Mouse (Mus musculus): Measurements from ENCODE around the gene Cep95. TPM values are rescaled to one million over a fixed set of nuclear protein-coding genes. Genes with fewer than 3 reads are reported as not detected.

The Cep95 gene
- total and polyA plus RNA-seq, 2 experiments = 1.2 to 8.4 TPM

DNA sequence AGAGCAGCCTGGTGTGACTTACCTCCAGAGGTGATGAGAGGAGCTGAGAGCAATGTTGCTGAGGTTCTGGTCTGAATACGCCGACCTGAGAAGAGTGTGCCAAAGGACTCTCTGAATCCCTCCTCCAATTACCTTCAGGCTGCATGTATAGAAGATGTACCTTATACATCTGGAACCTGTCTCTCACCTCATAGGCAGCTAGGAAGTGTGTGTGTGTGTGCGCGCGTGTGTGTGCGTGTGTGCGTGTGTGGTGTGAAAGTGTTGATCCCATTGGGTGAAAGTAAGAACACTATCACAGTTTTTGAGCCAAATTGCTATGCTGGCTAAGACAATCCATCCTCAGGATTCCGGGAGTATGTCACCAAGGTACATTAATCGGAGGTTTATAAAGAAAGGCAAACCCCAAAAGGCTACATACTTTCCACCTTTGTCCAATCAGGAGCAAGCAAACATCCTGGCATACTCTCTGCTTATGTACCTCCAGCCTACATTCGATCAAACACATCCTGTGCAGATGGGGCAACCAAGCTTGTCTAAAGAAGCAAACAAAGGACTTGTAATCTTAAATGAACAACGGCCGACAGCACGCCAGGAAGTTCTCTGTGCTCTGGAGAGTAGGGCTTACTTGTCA, 38.8 kb upstream of the Cep95 start, which contains the start of gene Pecam1:
Gene Pecam1 (minus strand): TSS at position 508 of the 631 bp plus-strand sequence.
- Histone ChIP-seq H3K27me3 (ENCODE audit: control insufficient read depth, insufficient read depth, low read length) (no peaks in the 10 kb centered on the region; the same call in 1 of the 2 replicates), H3K36me3 (ENCODE audit: control insufficient read depth, insufficient read depth, low read length) (no peaks in the 10 kb centered on the region), H3K9ac (ENCODE audit: low read depth, low read length) (no peak within 1 kb of the TSS), H3K79me2 (ENCODE audit: control insufficient read depth, insufficient read depth, low read length) (no peaks in the 10 kb centered on the region), H3K4me3 (ENCODE audit: insufficient read depth, low read depth, low read length) (no peak within 1 kb of the TSS), H3K27ac (replicated peaks; ENCODE audit: insufficient read depth, low read depth, low read length) (peak within 1 kb of the TSS; percentile 53; the same call in 1 of the 2 replicates), H3K4me1 (ENCODE audit: control insufficient read depth, insufficient read depth, low read length) (peaks cover 2% of the 10 kb centered on the region; the same call in 1 of the 2 replicates)
- DNase-seq (ENCODE audit: extremely low read depth, low read depth, low spot score) = no peak
- 59% methylated on average over 13 of the region's 13 CpGs for WGBS
- TF ChIP-seq POLR2A (IDR thresholded peaks at IDR 0.05; ENCODE audit: extremely low read depth, insufficient read depth, low read length) (no peak), CTCF (IDR thresholded peaks at IDR 0.05; ENCODE audit: low read depth, low read length) (no peak)

DNA sequence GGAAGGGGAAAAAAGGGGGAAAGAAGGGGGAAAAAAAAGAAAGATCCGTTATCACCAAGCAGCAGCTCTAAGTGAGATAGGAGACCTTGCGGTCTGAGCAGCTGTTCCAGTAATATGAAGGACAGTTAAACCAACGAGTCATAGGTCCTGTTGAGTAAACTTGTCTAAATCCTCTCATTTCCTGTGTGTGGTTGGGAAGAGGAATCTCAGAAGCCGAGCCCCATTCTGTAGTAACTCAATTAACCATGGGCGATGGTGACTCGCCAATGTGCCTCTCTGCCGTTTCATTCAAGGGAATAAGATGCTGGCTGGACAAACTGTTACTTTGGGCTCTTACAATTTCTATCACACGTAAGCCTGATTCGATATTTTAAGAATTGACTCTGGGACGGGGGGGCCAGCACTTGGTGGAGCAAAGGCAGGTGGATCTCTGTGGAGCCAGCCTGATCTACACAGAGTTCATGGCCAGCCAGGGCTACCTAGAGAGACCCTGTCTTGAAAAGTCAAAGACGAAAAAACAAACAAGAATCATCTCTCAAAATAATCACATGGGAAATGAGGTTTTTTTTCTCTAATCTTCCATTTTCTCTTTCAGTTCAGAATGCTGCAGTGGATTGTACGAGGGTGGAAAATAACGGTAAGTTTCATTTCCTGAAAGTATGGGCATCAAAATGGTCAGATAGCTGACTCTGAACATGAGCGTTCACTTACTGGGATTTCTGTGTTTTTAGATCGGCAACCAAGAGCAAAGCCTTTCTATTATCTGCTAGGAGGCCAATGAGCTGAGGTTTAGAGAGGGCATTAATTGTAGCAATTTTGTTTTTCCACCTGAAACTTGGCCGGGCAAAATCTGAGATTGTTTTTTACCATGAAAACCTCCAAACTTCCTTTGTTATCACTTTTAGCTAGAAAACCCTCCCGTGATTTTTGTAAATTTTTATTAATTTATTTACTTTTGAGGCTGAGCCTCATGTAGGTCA, 37.7 kb upstream of the Cep95 start, which contains the start of gene Milr1:
Gene Milr1 (plus strand): TSS at position 188 of the 980 bp plus-strand sequence.
- Histone ChIP-seq H3K27me3 (ENCODE audit: control insufficient read depth, insufficient read depth, low read length) (no peaks in the 10 kb centered on the region; the same call in 1 of the 2 replicates), H3K4me3 (ENCODE audit: insufficient read depth, low read depth, low read length) (no peak within 1 kb of the TSS), H3K27ac (replicated peaks; ENCODE audit: insufficient read depth, low read depth, low read length) (peak within 1 kb of the TSS; percentile 53; the same call in 1 of the 2 replicates), H3K9ac (ENCODE audit: low read depth, low read length) (no peak within 1 kb of the TSS), H3K4me1 (ENCODE audit: control insufficient read depth, insufficient read depth, low read length) (peaks cover 2% of the 10 kb centered on the region; the same call in 1 of the 2 replicates), H3K79me2 (ENCODE audit: control insufficient read depth, insufficient read depth, low read length) (no peaks in the 10 kb centered on the region), H3K36me3 (ENCODE audit: control insufficient read depth, insufficient read depth, low read length) (no peaks in the 10 kb centered on the region)
- TF ChIP-seq CTCF (IDR thresholded peaks at IDR 0.05; ENCODE audit: low read depth, low read length) (no peak), POLR2A (IDR thresholded peaks at IDR 0.05; ENCODE audit: extremely low read depth, insufficient read depth, low read length) (no peak)
- no peak for DNase-seq (ENCODE audit: extremely low read depth, low read depth, low spot score)
- WGBS = 77% methylated on average over 17 of the region's 17 CpGs

- no peak overlapping the region for H3K9ac ChIP-seq (ENCODE audit: low read depth, low read length)
- no peak overlapping the region for H3K27ac ChIP-seq (replicated peaks; ENCODE audit: insufficient read depth, low read depth, low read length)
- no peaks in the 10 kb centered on the region for H3K36me3 ChIP-seq (ENCODE audit: control insufficient read depth, insufficient read depth, low read length)
- no peak overlapping the region for H3K4me3 ChIP-seq (ENCODE audit: insufficient read depth, low read depth, low read length)
- peaks cover 2% of the 10 kb centered on the region; the same call in 1 of the 2 replicates for H3K4me1 ChIP-seq (ENCODE audit: control insufficient read depth, insufficient read depth, low read length)
- no peaks in the 10 kb centered on the region for H3K79me2 ChIP-seq (ENCODE audit: control insufficient read depth, insufficient read depth, low read length)
- H3K27me3 ChIP-seq (ENCODE audit: control insufficient read depth, insufficient read depth, low read length) = no peaks in the 10 kb centered on the region; the same call in 1 of the 2 replicates
- 85% methylated on average over 7 of the region's 7 CpGs for WGBS
- TF ChIP-seq POLR2A (IDR thresholded peaks at IDR 0.05; ENCODE audit: extremely low read depth, insufficient read depth, low read length) (no peak), CTCF (IDR thresholded peaks at IDR 0.05; ENCODE audit: low read depth, low read length) (no peak)
- DNase-seq (ENCODE audit: extremely low read depth, low read depth, low spot score) = no peak
Measured at GRCm38 (mm10) chr11:106752103-106752502, 36.9 kb upstream of the Cep95 start.

DNA sequence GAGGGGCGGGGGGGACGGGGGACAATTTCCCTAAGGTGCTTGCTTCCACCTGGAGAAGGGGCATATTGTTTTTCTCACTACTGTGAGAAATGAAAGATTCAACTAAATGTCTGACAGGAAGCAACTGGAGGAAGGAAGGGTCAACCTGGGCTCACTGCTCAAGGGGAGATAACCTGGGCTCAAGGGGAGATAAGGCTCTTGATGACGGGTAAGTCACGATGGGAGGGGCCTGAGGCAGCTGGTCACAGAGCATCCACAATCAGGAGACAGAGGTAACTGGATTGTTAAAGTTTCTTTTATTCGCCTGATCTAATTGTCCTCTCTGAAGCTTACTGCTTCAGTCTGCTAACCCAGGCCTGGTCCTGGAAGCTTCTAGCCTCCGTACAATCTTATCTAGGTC, 35.7 kb upstream of the Cep95 start:
- Histone ChIP-seq H3K4me3 (ENCODE audit: insufficient read depth, low read depth, low read length) (no peak overlapping the region), H3K4me1 (ENCODE audit: control insufficient read depth, insufficient read depth, low read length) (peaks cover 2% of the 10 kb centered on the region; the same call in 1 of the 2 replicates), H3K27ac (replicated peaks; ENCODE audit: insufficient read depth, low read depth, low read length) (no peak overlapping the region), H3K9ac (ENCODE audit: low read depth, low read length) (no peak overlapping the region), H3K27me3 (ENCODE audit: control insufficient read depth, insufficient read depth, low read length) (no peaks in the 10 kb centered on the region), H3K36me3 (ENCODE audit: control insufficient read depth, insufficient read depth, low read length) (no peaks in the 10 kb centered on the region), H3K79me2 (ENCODE audit: control insufficient read depth, insufficient read depth, low read length) (no peaks in the 10 kb centered on the region)
- DNase-seq (ENCODE audit: extremely low read depth, low read depth, low spot score) = no peak
- TF ChIP-seq POLR2A (IDR thresholded peaks at IDR 0.05; ENCODE audit: extremely low read depth, insufficient read depth, low read length) (no peak), CTCF (IDR thresholded peaks at IDR 0.05; ENCODE audit: low read depth, low read length) (no peak)
- WGBS = 88% methylated on average over 6 of the region's 6 CpGs

DNA sequence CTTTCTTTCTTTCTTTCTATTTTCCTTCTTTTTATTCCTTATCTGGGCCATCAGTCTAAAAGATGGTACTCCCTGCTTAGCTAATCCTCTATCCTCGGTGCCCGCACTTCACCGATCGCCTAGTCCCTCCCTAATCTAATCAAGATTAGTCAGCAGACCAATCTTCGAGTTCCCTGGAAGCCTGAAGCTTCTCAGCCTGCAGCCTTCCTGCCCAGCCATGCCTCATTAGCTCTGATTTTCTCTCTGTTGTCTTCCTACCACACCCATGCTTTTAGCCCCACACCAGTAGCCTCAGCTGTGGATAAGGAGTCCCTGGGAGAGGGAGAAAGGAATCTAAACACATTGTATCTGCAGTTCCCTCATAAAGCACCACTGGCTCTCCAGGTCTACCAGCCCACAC, 33.5 kb upstream of the Cep95 start:
- Histone ChIP-seq H3K9ac (ENCODE audit: low read depth, low read length) (no peak overlapping the region), H3K79me2 (ENCODE audit: control insufficient read depth, insufficient read depth, low read length) (no peaks in the 10 kb centered on the region), H3K4me1 (ENCODE audit: control insufficient read depth, insufficient read depth, low read length) (no peaks in the 10 kb centered on the region), H3K36me3 (ENCODE audit: control insufficient read depth, insufficient read depth, low read length) (no peaks in the 10 kb centered on the region), H3K27ac (replicated peaks; ENCODE audit: insufficient read depth, low read depth, low read length) (no peak overlapping the region), H3K4me3 (ENCODE audit: insufficient read depth, low read depth, low read length) (no peak overlapping the region), H3K27me3 (ENCODE audit: control insufficient read depth, insufficient read depth, low read length) (no peaks in the 10 kb centered on the region)
- no peak for TF ChIP-seq CTCF (IDR thresholded peaks at IDR 0.05; ENCODE audit: low read depth, low read length)
- WGBS = 75% methylated on average over 5 of the region's 5 CpGs
- DNase-seq (ENCODE audit: extremely low read depth, low read depth, low spot score) = no peak
